Mouse (Mus musculus): Measurements from ENCODE around the gene Psmd3. TPM values are rescaled to one million over a fixed set of nuclear protein-coding genes. Genes with fewer than 3 reads are reported as not detected.
"Not testable (repeated sequence)": the region's sequence is repeated elsewhere in the genome, so short reads cannot be mapped to it uniquely, and the experiment has no call there.

Gene Psmd3
- polyA plus RNA-seq, 1 experiment from 2014 or later, result 185 TPM

GRCm38 (mm10) chr11:98721458-98722226 is 39.3 kb downstream of the Psmd3 start:
- ATAC-seq (ENCODE audit: low FRiP score), result no peak
- peaks cover 16% of the 10 kb centered on the region for H3K4me1 ChIP-seq
- H3K36me3 ChIP-seq, result peaks cover 34% of the 10 kb centered on the region
- no peak overlapping the region for H3K9ac ChIP-seq (replicated peaks)
- H3K4me2 ChIP-seq, result no peak overlapping the region
- 0 out of 2 replicates have a peak overlapping the region, but pooled peaks have one; percentile 38 for H3K27ac ChIP-seq (replicated peaks)
- H3K9me3 ChIP-seq (replicated peaks), result no peaks in the 10 kb centered on the region
- 70% methylated on average over 24 of the region's 24 CpGs for WGBS
- no peaks in the 10 kb centered on the region for H3K27me3 ChIP-seq (replicated peaks)
- H3K4me3 ChIP-seq (replicated peaks), result no peak overlapping the region

DNA sequence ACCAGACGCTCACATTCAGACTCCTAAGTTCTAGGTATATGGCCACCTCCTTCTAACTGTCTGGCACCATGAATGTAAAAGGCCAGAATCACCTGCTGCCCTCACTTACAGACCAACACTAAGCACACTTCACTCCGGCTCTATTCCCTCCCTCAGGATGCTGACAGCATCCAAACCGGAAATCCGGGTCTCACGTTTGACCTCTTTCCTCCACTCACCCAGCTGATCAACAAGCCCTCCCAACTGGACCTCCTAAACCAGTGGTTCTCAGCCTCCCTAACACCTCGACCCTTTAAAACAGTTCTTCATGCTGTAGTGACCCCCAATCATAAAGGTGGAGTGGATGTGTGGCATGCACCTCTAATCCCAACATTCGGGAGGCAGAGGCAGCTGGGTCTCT is 40.7 kb downstream of the Psmd3 start:
- no peak for ATAC-seq (ENCODE audit: low FRiP score)
- no peak overlapping the region for H3K9ac ChIP-seq (replicated peaks)
- WGBS, result 84% methylated on average over 7 of the region's 7 CpGs
- no peaks in the 10 kb centered on the region for H3K27me3 ChIP-seq (replicated peaks)
- H3K27ac ChIP-seq (replicated peaks), result no peak overlapping the region
- H3K4me2 ChIP-seq, result no peak overlapping the region
- H3K9me3 ChIP-seq (replicated peaks), result no peaks in the 10 kb centered on the region
- H3K4me1 ChIP-seq, result peaks cover 13% of the 10 kb centered on the region
- no peak overlapping the region for H3K4me3 ChIP-seq (replicated peaks)
- peaks cover 38% of the 10 kb centered on the region for H3K36me3 ChIP-seq

- Histone ChIP-seq H3K27me3 (replicated peaks) (no peaks in the 10 kb centered on the region), H3K9me3 (replicated peaks) (no peaks in the 10 kb centered on the region), H3K4me2 (no peak overlapping the region), H3K4me1 (peaks cover 20% of the 10 kb centered on the region), H3K27ac (replicated peaks) (no peak overlapping the region), H3K4me3 (replicated peaks) (no peak overlapping the region), H3K36me3 (peaks cover 34% of the 10 kb centered on the region), H3K9ac (replicated peaks) (no peak overlapping the region)
- WGBS, result 96% methylated on average over 15 of the region's 15 CpGs
- ATAC-seq (ENCODE audit: low FRiP score), result no peak
Measured at GRCm38 (mm10) chr11:98725926-98726506, 43.7 kb downstream of the Psmd3 start.

DNA sequence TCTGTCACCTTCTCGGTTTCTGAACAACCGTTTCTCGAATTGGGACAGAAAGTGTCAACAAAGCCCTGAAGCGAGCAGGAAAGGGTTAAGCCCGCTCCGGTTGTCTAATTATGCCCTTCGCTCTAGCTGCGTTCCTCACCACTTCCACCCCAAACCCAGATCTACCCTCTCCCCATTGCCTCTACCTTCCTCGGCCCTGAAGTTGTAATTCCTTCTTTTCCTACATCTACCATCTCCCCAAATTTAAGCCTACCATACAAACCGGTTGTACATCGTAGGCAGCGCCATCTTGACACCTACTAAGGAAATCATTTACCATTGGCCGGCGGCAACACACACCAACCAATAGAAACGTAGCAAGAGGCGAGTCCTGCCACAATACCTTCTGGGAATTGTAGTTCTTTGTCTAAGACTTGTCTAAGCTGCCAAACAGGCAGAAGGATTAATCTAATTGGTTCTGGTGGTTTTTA is 46.8 kb downstream of the Psmd3 start, which contains the start of gene Med24:
Med24 (minus strand) TSS at position 317 of the 470 bp plus-strand sequence.
- Histone ChIP-seq H3K4me3 (replicated peaks) (peak within 1 kb of the TSS; percentile 71), H3K27ac (replicated peaks) (peak within 1 kb of the TSS; percentile 87), H3K9me3 (replicated peaks) (no peaks in the 10 kb centered on the region), H3K9ac (replicated peaks) (peak within 1 kb of the TSS; percentile 64), H3K4me2 (peak within 1 kb of the TSS; percentile 78), H3K4me1 (peaks cover 17% of the 10 kb centered on the region), H3K27me3 (replicated peaks) (no peaks in the 10 kb centered on the region), H3K36me3 (peaks cover 34% of the 10 kb centered on the region)
- 0% methylated on average over 16 of the region's 16 CpGs for WGBS
- peak; percentile 93 for ATAC-seq (ENCODE audit: low FRiP score)

GRCm38 (mm10) chr11:98730727-98731126 is 48.4 kb downstream of the Psmd3 start:
- Histone ChIP-seq H3K4me3 (replicated peaks) (no peak overlapping the region), H3K9me3 (replicated peaks) (no peaks in the 10 kb centered on the region), H3K9ac (replicated peaks) (no peak overlapping the region), H3K27me3 (replicated peaks) (no peaks in the 10 kb centered on the region), H3K4me2 (no peak overlapping the region), H3K36me3 (peaks cover 20% of the 10 kb centered on the region), H3K27ac (replicated peaks) (no peak overlapping the region), H3K4me1 (peaks cover 17% of the 10 kb centered on the region)
- WGBS, result 59% methylated on average over 4 of the region's 4 CpGs
- ATAC-seq (ENCODE audit: low FRiP score), result no peak

DNA sequence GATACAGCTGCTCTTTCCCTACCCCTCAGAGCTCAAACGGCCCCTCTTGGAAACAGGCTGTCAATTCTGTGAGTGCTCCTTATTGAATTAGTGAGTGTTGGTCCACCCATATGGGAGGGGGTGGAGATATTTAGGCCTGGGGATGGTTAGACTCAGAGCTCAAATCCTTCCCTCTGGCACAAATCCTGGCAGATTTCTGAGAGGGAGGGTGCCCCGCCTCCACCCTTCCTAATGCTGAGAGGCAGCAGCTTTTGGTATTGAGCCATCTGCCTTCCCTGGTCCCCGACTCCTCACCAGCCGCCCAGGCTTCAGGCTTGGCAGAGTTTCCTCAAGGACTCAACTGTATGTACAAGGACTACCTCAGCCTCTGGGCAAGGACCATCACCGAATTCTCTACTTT is 48.8 kb downstream of the Psmd3 start:
- H3K9ac ChIP-seq (replicated peaks), result no peak overlapping the region
- 53% methylated on average over 5 of the region's 5 CpGs for WGBS
- no peak overlapping the region for H3K27ac ChIP-seq (replicated peaks)
- no peak overlapping the region for H3K4me3 ChIP-seq (replicated peaks)
- H3K4me2 ChIP-seq, result no peak overlapping the region
- H3K27me3 ChIP-seq (replicated peaks), result no peaks in the 10 kb centered on the region
- peaks cover 16% of the 10 kb centered on the region for H3K36me3 ChIP-seq
- ATAC-seq (ENCODE audit: low FRiP score), result no peak
- peaks cover 17% of the 10 kb centered on the region for H3K4me1 ChIP-seq
- no peaks in the 10 kb centered on the region for H3K9me3 ChIP-seq (replicated peaks)

GRCm38 (mm10) chr11:98734020-98734419 is 51.7 kb downstream of the Psmd3 start:
- no peaks in the 10 kb centered on the region for H3K27me3 ChIP-seq (replicated peaks)
- no peak overlapping the region for H3K27ac ChIP-seq (replicated peaks)
- H3K4me1 ChIP-seq, result peaks cover 20% of the 10 kb centered on the region
- no peak for ATAC-seq (ENCODE audit: low FRiP score)
- no peak overlapping the region for H3K9ac ChIP-seq (replicated peaks)
- 82% methylated on average over 3 of the region's 3 CpGs for WGBS
- no peaks in the 10 kb centered on the region for H3K9me3 ChIP-seq (replicated peaks)
- H3K36me3 ChIP-seq, result no peaks in the 10 kb centered on the region
- H3K4me3 ChIP-seq (replicated peaks), result no peak overlapping the region
- H3K4me2 ChIP-seq, result no peak overlapping the region

GRCm38 (mm10) chr11:98735111-98735510 is 52.8 kb downstream of the Psmd3 start:
- no peaks in the 10 kb centered on the region for H3K36me3 ChIP-seq
- no peak overlapping the region for H3K27ac ChIP-seq (replicated peaks)
- H3K9ac ChIP-seq (replicated peaks), result no peak overlapping the region
- no peaks in the 10 kb centered on the region for H3K9me3 ChIP-seq (replicated peaks)
- no peak for ATAC-seq (ENCODE audit: low FRiP score)
- H3K4me2 ChIP-seq, result no peak overlapping the region
- H3K4me3 ChIP-seq (replicated peaks), result no peak overlapping the region
- H3K4me1 ChIP-seq, result peaks cover 24% of the 10 kb centered on the region
- 97% methylated on average over 4 of the region's 4 CpGs for WGBS
- no peaks in the 10 kb centered on the region for H3K27me3 ChIP-seq (replicated peaks)

- Histone ChIP-seq H3K9me3 (replicated peaks) (no peaks in the 10 kb centered on the region), H3K4me3 (replicated peaks) (no peak overlapping the region), H3K9ac (replicated peaks) (no peak overlapping the region), H3K36me3 (no peaks in the 10 kb centered on the region), H3K4me1 (peaks cover 33% of the 10 kb centered on the region), H3K27ac (replicated peaks) (no peak overlapping the region), H3K4me2 (no peak overlapping the region), H3K27me3 (replicated peaks) (no peaks in the 10 kb centered on the region)
- WGBS, result 78% methylated on average over 1 of the region's 1 CpGs
- ATAC-seq (ENCODE audit: low FRiP score), result no peak
Measured at GRCm38 (mm10) chr11:98736176-98736575, 53.8 kb downstream of the Psmd3 start.

DNA sequence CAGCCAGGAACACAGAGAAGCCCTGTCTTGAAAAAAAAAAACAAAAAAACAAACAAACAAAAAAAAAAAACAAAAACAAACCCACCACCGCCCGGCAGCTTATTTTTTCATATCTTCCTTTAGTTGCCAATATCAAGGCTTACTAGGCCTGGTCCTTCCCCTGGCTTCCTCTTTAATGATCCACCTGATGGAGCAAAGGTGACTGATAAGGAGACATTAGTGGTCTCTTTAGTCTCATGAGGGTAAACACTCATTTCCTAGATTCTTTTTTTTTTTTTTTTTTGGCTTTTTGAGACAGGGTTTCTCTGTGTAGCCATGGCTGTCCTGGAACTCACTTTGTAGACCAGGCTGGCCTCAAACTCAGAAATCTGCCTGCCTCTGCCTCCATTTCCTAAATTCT is 54.9 kb downstream of the Psmd3 start:
- H3K4me2 ChIP-seq; H3K9ac ChIP-seq (replicated peaks); H3K4me3 ChIP-seq (replicated peaks); H3K9me3 ChIP-seq (replicated peaks); H3K27me3 ChIP-seq (replicated peaks); H3K27ac ChIP-seq (replicated peaks); H3K36me3 ChIP-seq; ATAC-seq (ENCODE audit: low FRiP score): not testable (repeated sequence)
- peaks cover 32% of the 10 kb centered on the region for H3K4me1 ChIP-seq
- 92% methylated on average over 2 of the region's 2 CpGs for WGBS

GRCm38 (mm10) chr11:98738428-98738911 is 56.1 kb downstream of the Psmd3 start:
- Histone ChIP-seq H3K9me3 (replicated peaks) (no peaks in the 10 kb centered on the region), H3K4me3 (replicated peaks) (no peak overlapping the region), H3K27ac (replicated peaks) (peak overlapping the region; percentile 99), H3K4me1 (peaks cover 40% of the 10 kb centered on the region), H3K9ac (replicated peaks) (no peak overlapping the region), H3K36me3 (no peaks in the 10 kb centered on the region), H3K4me2 (0 out of 2 replicates have a peak overlapping the region, but pooled peaks have one; percentile 11), H3K27me3 (replicated peaks) (no peaks in the 10 kb centered on the region)
- 23% methylated on average over 4 of the region's 4 CpGs for WGBS
- no peak for ATAC-seq (ENCODE audit: low FRiP score)

- Histone ChIP-seq H3K4me2 (0 out of 2 replicates have a peak overlapping the region, but pooled peaks have one; percentile 11), H3K9ac (replicated peaks) (no peak overlapping the region), H3K27ac (replicated peaks) (peak overlapping the region; percentile 99; the same call in 1 of the 2 replicates), H3K9me3 (replicated peaks) (no peaks in the 10 kb centered on the region), H3K4me3 (replicated peaks) (no peak overlapping the region), H3K36me3 (no peaks in the 10 kb centered on the region), H3K27me3 (replicated peaks) (no peaks in the 10 kb centered on the region), H3K4me1 (peaks cover 44% of the 10 kb centered on the region)
- WGBS, result 65% methylated on average over 9 of the region's 9 CpGs
- ATAC-seq (ENCODE audit: low FRiP score), result no peak
Measured at GRCm38 (mm10) chr11:98738925-98739324, 56.6 kb downstream of the Psmd3 start.
